Mouse (Mus musculus): ENCODE results near the gene Mylk3. TPM values are rescaled to one million over a fixed set of nuclear protein-coding genes. Genes with fewer than 3 reads are reported as not detected.

Mylk3 gene
- polyA plus RNA-seq, 1 experiment from 2014 or later: 0.15 TPM

- Histone ChIP-seq H3K4me3 (replicated peaks; ENCODE audit: low read length) (no peak overlapping the region), H3K27me3 (replicated peaks; ENCODE audit: control insufficient read depth, insufficient read depth, low read length) (no peaks in the 10 kb centered on the region), H3K4me2 (ENCODE audit: low read length) (no peak overlapping the region), H3K36me3 (ENCODE audit: control insufficient read depth, insufficient read depth) (no peaks in the 10 kb centered on the region), H3K4me1 (replicated peaks; ENCODE audit: control insufficient read depth, insufficient read depth, low read length) (no peaks in the 10 kb centered on the region), H3K9ac (replicated peaks; ENCODE audit: low read depth, low read length) (no peak overlapping the region), H3K9me3 (ENCODE audit: control insufficient read depth, low read length) (no peaks in the 10 kb centered on the region), H3K27ac (ENCODE audit: low read length) (no peak overlapping the region)
- no peak for ATAC-seq
- WGBS: 71% methylated on average over 5 of the region's 5 CpGs
These were observed 12.6 kb downstream of the Mylk3 start for GRCm38 (mm10) chr8:85373435-85374039.

- WGBS: 91% methylated on average over 1 of the region's 1 CpGs
- Histone ChIP-seq H3K4me3 (replicated peaks; ENCODE audit: low read length) (no peak overlapping the region), H3K27ac (ENCODE audit: low read length) (no peak overlapping the region), H3K9ac (replicated peaks; ENCODE audit: low read depth, low read length) (no peak overlapping the region), H3K27me3 (replicated peaks; ENCODE audit: control insufficient read depth, insufficient read depth, low read length) (no peaks in the 10 kb centered on the region), H3K9me3 (ENCODE audit: control insufficient read depth, low read length) (no peaks in the 10 kb centered on the region), H3K36me3 (ENCODE audit: control insufficient read depth, insufficient read depth) (no peaks in the 10 kb centered on the region), H3K4me2 (ENCODE audit: low read length) (no peak overlapping the region), H3K4me1 (replicated peaks; ENCODE audit: control insufficient read depth, insufficient read depth, low read length) (no peaks in the 10 kb centered on the region)
- ATAC-seq: no peak
These were observed 13.7 kb downstream of the Mylk3 start for GRCm38 (mm10) chr8:85372465-85372839.

GRCm38 (mm10) chr8:85371736-85372464, 14.2 kb downstream of the Mylk3 start:
- 91% methylated on average over 5 of the region's 5 CpGs for WGBS
- no peaks in the 10 kb centered on the region for H3K9me3 ChIP-seq (ENCODE audit: control insufficient read depth, low read length)

GRCm38 (mm10) chr8:85365176-85365575, 21.0 kb downstream of the Mylk3 start:
- Histone ChIP-seq H3K36me3 (ENCODE audit: control insufficient read depth, insufficient read depth) (no peaks in the 10 kb centered on the region), H3K9me3 (ENCODE audit: control insufficient read depth, low read length) (no peaks in the 10 kb centered on the region), H3K4me3 (replicated peaks; ENCODE audit: low read length) (no peak overlapping the region), H3K4me1 (replicated peaks; ENCODE audit: control insufficient read depth, insufficient read depth, low read length) (no peaks in the 10 kb centered on the region), H3K4me2 (ENCODE audit: low read length) (no peak overlapping the region), H3K9ac (replicated peaks; ENCODE audit: low read depth, low read length) (no peak overlapping the region), H3K27ac (ENCODE audit: low read length) (no peak overlapping the region), H3K27me3 (replicated peaks; ENCODE audit: control insufficient read depth, insufficient read depth, low read length) (no peaks in the 10 kb centered on the region)
- no peak for ATAC-seq
- WGBS: 56% methylated on average over 6 of the region's 6 CpGs

More at GRCm38 (mm10) chr8:85371736-85372464, 14.2 kb downstream of the Mylk3 start:
- no peak overlapping the region for H3K4me3 ChIP-seq (replicated peaks; ENCODE audit: low read length)
- H3K9ac ChIP-seq (replicated peaks; ENCODE audit: low read depth, low read length): no peak overlapping the region
- ATAC-seq: no peak
- H3K4me2 ChIP-seq (ENCODE audit: low read length): no peak overlapping the region
- H3K27me3 ChIP-seq (replicated peaks; ENCODE audit: control insufficient read depth, insufficient read depth, low read length): no peaks in the 10 kb centered on the region
- no peaks in the 10 kb centered on the region for H3K36me3 ChIP-seq (ENCODE audit: control insufficient read depth, insufficient read depth)
- no peaks in the 10 kb centered on the region for H3K4me1 ChIP-seq (replicated peaks; ENCODE audit: control insufficient read depth, insufficient read depth, low read length)
- H3K27ac ChIP-seq (ENCODE audit: low read length): no peak overlapping the region

GRCm38 (mm10) chr8:85364628-85365027, 21.5 kb downstream of the Mylk3 start:
- H3K4me3 ChIP-seq (replicated peaks; ENCODE audit: low read length): no peak overlapping the region
- no peak overlapping the region for H3K4me2 ChIP-seq (ENCODE audit: low read length)
- 90% methylated on average over 11 of the region's 11 CpGs for WGBS
- no peak overlapping the region for H3K9ac ChIP-seq (replicated peaks; ENCODE audit: low read depth, low read length)
- H3K27ac ChIP-seq (ENCODE audit: low read length): no peak overlapping the region
- no peaks in the 10 kb centered on the region for H3K4me1 ChIP-seq (replicated peaks; ENCODE audit: control insufficient read depth, insufficient read depth, low read length)
- no peak for ATAC-seq
- no peaks in the 10 kb centered on the region for H3K36me3 ChIP-seq (ENCODE audit: control insufficient read depth, insufficient read depth)
- no peaks in the 10 kb centered on the region for H3K9me3 ChIP-seq (ENCODE audit: control insufficient read depth, low read length)
- H3K27me3 ChIP-seq (replicated peaks; ENCODE audit: control insufficient read depth, insufficient read depth, low read length): no peaks in the 10 kb centered on the region

- WGBS: 67% methylated on average over 6 of the region's 6 CpGs
- no peak for ATAC-seq
These were observed 22.7 kb downstream of the Mylk3 start for GRCm38 (mm10) chr8:85363406-85363805.

GRCm38 (mm10) chr8:85362211-85362610, 23.9 kb downstream of the Mylk3 start:
- no peaks in the 10 kb centered on the region for H3K36me3 ChIP-seq (ENCODE audit: control insufficient read depth, insufficient read depth)
- no peaks in the 10 kb centered on the region for H3K27me3 ChIP-seq (replicated peaks; ENCODE audit: control insufficient read depth, insufficient read depth, low read length)
- no peak overlapping the region for H3K4me3 ChIP-seq (replicated peaks; ENCODE audit: low read length)
- H3K4me1 ChIP-seq (replicated peaks; ENCODE audit: control insufficient read depth, insufficient read depth, low read length): no peaks in the 10 kb centered on the region
- H3K27ac ChIP-seq (ENCODE audit: low read length): no peak overlapping the region
- no peaks in the 10 kb centered on the region for H3K9me3 ChIP-seq (ENCODE audit: control insufficient read depth, low read length)
- H3K9ac ChIP-seq (replicated peaks; ENCODE audit: low read depth, low read length): no peak overlapping the region
- no peak for ATAC-seq
- no peak overlapping the region for H3K4me2 ChIP-seq (ENCODE audit: low read length)
- 73% methylated on average over 4 of the region's 4 CpGs for WGBS

More at GRCm38 (mm10) chr8:85363406-85363805, 22.7 kb downstream of the Mylk3 start:
- Histone ChIP-seq H3K9ac (replicated peaks; ENCODE audit: low read depth, low read length) (no peak overlapping the region), H3K4me2 (ENCODE audit: low read length) (no peak overlapping the region), H3K27me3 (replicated peaks; ENCODE audit: control insufficient read depth, insufficient read depth, low read length) (no peaks in the 10 kb centered on the region), H3K4me3 (replicated peaks; ENCODE audit: low read length) (no peak overlapping the region), H3K27ac (ENCODE audit: low read length) (no peak overlapping the region), H3K9me3 (ENCODE audit: control insufficient read depth, low read length) (no peaks in the 10 kb centered on the region), H3K4me1 (replicated peaks; ENCODE audit: control insufficient read depth, insufficient read depth, low read length) (no peaks in the 10 kb centered on the region), H3K36me3 (ENCODE audit: control insufficient read depth, insufficient read depth) (no peaks in the 10 kb centered on the region)

GRCm38 (mm10) chr8:85353287-85353686, 32.9 kb downstream of the Mylk3 start:
- 82% methylated on average over 4 of the region's 4 CpGs for WGBS
- Histone ChIP-seq H3K4me1 (replicated peaks; ENCODE audit: control insufficient read depth, insufficient read depth, low read length) (no peaks in the 10 kb centered on the region), H3K4me3 (replicated peaks; ENCODE audit: low read length) (no peak overlapping the region), H3K27me3 (replicated peaks; ENCODE audit: control insufficient read depth, insufficient read depth, low read length) (no peaks in the 10 kb centered on the region), H3K36me3 (ENCODE audit: control insufficient read depth, insufficient read depth) (no peaks in the 10 kb centered on the region), H3K4me2 (ENCODE audit: low read length) (no peak overlapping the region), H3K9me3 (ENCODE audit: control insufficient read depth, low read length) (no peaks in the 10 kb centered on the region), H3K9ac (replicated peaks; ENCODE audit: low read depth, low read length) (no peak overlapping the region), H3K27ac (ENCODE audit: low read length) (no peak overlapping the region)
- ATAC-seq: no peak

- H3K4me3 ChIP-seq (replicated peaks; ENCODE audit: low read length): no peak overlapping the region
- H3K4me1 ChIP-seq (replicated peaks; ENCODE audit: control insufficient read depth, insufficient read depth, low read length): no peaks in the 10 kb centered on the region
- H3K27me3 ChIP-seq (replicated peaks; ENCODE audit: control insufficient read depth, insufficient read depth, low read length): no peaks in the 10 kb centered on the region
- H3K4me2 ChIP-seq (ENCODE audit: low read length): no peak overlapping the region
- WGBS: 71% methylated on average over 5 of the region's 5 CpGs
- H3K27ac ChIP-seq (ENCODE audit: low read length): no peak overlapping the region
- no peak for ATAC-seq
- H3K9me3 ChIP-seq (ENCODE audit: control insufficient read depth, low read length): no peaks in the 10 kb centered on the region
- H3K36me3 ChIP-seq (ENCODE audit: control insufficient read depth, insufficient read depth): no peaks in the 10 kb centered on the region
- no peak overlapping the region for H3K9ac ChIP-seq (replicated peaks; ENCODE audit: low read depth, low read length)
These were observed 46.1 kb downstream of the Mylk3 start for GRCm38 (mm10) chr8:85339871-85340573.

Measured in forebrain, embryonic 16.5 days (tissue).